Mouse (Mus musculus): ENCODE measurements around the gene Atf6. TPM values are rescaled to one million over a fixed set of nuclear protein-coding genes. Genes with fewer than 3 reads are reported as not detected.

The Atf6 gene
- polyA plus RNA-seq, 1 experiment from 2014 or later, result 6.9 TPM

DNA sequence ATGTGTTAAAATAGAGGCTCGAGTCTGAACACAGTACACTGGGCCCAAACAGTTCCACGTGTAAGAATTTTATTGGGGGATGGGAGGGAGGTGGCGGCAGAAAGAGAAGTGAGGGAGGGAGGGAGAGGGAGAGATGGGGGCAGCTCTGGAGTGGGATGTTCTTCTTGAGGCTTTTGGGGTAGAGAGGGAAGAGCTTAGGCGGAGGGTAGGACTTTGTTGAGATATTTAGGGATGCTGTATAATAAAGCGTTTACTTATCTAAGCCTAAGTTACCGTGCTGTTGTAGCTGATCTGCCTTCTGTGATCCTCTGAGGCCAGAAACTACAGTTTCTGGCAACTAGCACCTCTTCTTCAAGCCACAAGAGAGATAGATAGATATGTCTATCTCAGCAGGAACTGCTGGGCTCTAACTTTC is 18.5 kb upstream of the Atf6 start:
- Histone ChIP-seq H3K27ac (ENCODE audit: low read length) (no peak overlapping the region), H3K9ac (ENCODE audit: low read depth, low read length) (peak overlapping the region; percentile 34; the same call in 1 of the 2 replicates), H3K9me3 (replicated peaks; ENCODE audit: control insufficient read depth, low read length) (no peaks in the 10 kb centered on the region), H3K36me3 (ENCODE audit: control insufficient read depth, insufficient read depth) (no peaks in the 10 kb centered on the region), H3K27me3 (ENCODE audit: control insufficient read depth, insufficient read depth, low read depth, low read length) (no peaks in the 10 kb centered on the region), H3K4me1 (ENCODE audit: control insufficient read depth, low read depth, low read length) (peaks cover 12% of the 10 kb centered on the region), H3K4me3 (ENCODE audit: low read depth, low read length) (no peak overlapping the region), H3K4me2 (ENCODE audit: low read depth, low read length) (peak overlapping the region; percentile 27; the same call in 1 of the 2 replicates)
- 18% methylated on average over 6 of the region's 6 CpGs for WGBS (ENCODE audit: insufficient replicate concordance)
- ATAC-seq (ENCODE audit: low read depth), result no peak

DNA sequence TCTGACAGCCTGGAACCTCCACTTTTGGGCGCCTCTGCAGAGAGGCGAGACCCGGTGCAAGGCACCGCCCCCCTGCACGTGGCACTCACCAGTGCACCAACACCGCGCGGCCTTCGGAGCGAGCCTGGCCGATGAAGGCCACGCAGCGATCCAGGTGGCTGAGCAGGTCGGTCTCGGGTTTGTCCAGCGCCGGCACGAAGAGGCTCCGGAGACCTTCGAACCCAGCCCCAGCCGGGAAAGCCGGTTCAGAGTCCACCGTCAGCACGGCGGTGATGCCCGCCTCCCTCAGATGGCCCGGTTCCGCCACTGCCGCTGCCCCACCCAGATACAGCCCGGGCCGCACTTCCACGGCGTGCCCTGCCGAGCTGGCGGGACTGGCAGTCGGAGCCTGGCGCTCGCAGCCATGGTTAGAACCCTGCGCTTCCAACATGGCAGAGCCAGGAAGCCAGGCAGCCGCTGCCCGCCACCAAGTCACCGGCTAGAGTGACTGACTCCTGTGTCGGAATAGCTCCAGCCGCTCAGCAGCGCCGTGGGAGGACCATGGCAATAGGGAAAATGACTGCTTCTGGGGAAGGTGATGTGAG is 17.5 kb upstream of the Atf6 start, which contains the start of the genes Gm26620 and Dusp12:
Gene Gm26620 (plus strand): TSS at position 88 of the 584 bp plus-strand sequence.
Gene Dusp12 (minus strand): TSS at position 563 of the 584 bp plus-strand sequence.
- Histone ChIP-seq H3K4me1 (ENCODE audit: control insufficient read depth, low read depth, low read length) (peaks cover 12% of the 10 kb centered on the region), H3K27me3 (ENCODE audit: control insufficient read depth, insufficient read depth, low read depth, low read length) (no peaks in the 10 kb centered on the region), H3K27ac (ENCODE audit: low read length) (peak within 1 kb of the TSS; percentile 74), H3K4me3 (ENCODE audit: low read depth, low read length) (peak within 1 kb of the TSS; percentile 82), H3K9ac (ENCODE audit: low read depth, low read length) (peak within 1 kb of the TSS; percentile 77), H3K9me3 (replicated peaks; ENCODE audit: control insufficient read depth, low read length) (no peaks in the 10 kb centered on the region), H3K4me2 (ENCODE audit: low read depth, low read length) (peak within 1 kb of the TSS; percentile 86), H3K36me3 (ENCODE audit: control insufficient read depth, insufficient read depth) (peaks cover 2% of the 10 kb centered on the region; the same call in 1 of the 2 replicates)
- WGBS (ENCODE audit: insufficient replicate concordance), result under 1% methylated on average over 46 of the region's 46 CpGs
- peak; percentile 81 for ATAC-seq (ENCODE audit: low read depth)

DNA sequence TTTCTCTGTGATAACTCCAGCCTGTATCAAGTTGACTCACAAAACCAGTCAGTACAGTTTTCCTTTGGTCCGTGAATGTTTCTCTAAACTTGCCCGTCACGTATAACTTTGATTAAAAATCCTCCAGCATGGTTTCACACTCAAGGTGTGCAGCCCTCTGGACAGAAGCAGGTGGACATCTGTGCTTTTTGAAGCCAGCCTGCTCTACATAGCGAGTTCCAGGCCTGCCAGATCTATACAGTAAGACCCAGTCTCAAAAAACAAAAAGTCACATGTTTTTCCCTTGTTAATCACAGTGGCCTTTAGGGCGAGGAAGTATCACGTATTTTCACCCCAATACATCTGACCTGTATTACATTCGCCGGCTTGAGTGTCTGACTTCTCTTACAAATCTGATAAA is 16.8 kb upstream of the Atf6 start:
- no peaks in the 10 kb centered on the region for H3K27me3 ChIP-seq (ENCODE audit: control insufficient read depth, insufficient read depth, low read depth, low read length)
- peak overlapping the region; percentile 77 for H3K9ac ChIP-seq (ENCODE audit: low read depth, low read length)
- peaks cover 3% of the 10 kb centered on the region for H3K36me3 ChIP-seq (ENCODE audit: control insufficient read depth, insufficient read depth)
- peaks cover 12% of the 10 kb centered on the region for H3K4me1 ChIP-seq (ENCODE audit: control insufficient read depth, low read depth, low read length)
- peak overlapping the region; percentile 74 for H3K27ac ChIP-seq (ENCODE audit: low read length)
- 20% methylated on average over 8 of the region's 8 CpGs for WGBS (ENCODE audit: insufficient replicate concordance)
- peak overlapping the region; percentile 86 for H3K4me2 ChIP-seq (ENCODE audit: low read depth, low read length)
- H3K4me3 ChIP-seq (ENCODE audit: low read depth, low read length), result peak overlapping the region; percentile 82
- no peaks in the 10 kb centered on the region for H3K9me3 ChIP-seq (replicated peaks; ENCODE audit: control insufficient read depth, low read length)
- no peak for ATAC-seq (ENCODE audit: low read depth)

DNA sequence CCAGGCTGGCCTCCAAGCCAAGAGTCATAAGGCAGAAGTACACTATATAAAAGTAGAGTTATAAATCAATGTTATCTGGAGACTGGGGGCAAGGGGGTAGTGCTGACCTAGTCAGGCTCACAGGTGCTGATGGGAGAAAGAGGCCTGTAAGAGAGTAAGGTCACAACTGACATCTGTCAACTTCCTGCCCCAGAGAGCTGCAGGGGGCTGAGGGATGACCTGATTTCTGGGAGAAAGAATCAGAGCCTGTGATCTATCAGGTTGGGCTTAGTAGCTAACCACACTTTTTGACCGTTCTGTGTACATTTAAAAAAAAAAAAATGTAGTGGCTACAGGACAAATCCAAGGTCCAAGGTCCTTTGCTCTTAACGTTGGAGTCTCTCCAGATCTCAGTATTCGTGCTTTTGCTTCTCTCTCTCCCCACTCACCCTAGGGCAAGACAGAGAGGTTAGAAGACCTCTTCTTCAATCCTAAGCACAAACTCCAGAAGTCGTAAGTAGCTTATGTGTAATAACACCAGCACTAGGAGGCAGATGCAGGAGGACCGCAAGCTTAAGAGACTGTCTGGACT is 15.4 kb upstream of the Atf6 start:
- no peaks in the 10 kb centered on the region for H3K9me3 ChIP-seq (replicated peaks; ENCODE audit: control insufficient read depth, low read length)
- 66% methylated on average over 5 of the region's 5 CpGs for WGBS (ENCODE audit: insufficient replicate concordance)
- no peaks in the 10 kb centered on the region for H3K27me3 ChIP-seq (ENCODE audit: control insufficient read depth, insufficient read depth, low read depth, low read length)
- ATAC-seq (ENCODE audit: low read depth), result peak; percentile 50
- peak overlapping the region; percentile 82 for H3K4me3 ChIP-seq (ENCODE audit: low read depth, low read length)
- H3K9ac ChIP-seq (ENCODE audit: low read depth, low read length), result peak overlapping the region; percentile 31; the same call in 1 of the 2 replicates
- H3K4me1 ChIP-seq (ENCODE audit: control insufficient read depth, low read depth, low read length), result peaks cover 12% of the 10 kb centered on the region
- peaks cover 7% of the 10 kb centered on the region for H3K36me3 ChIP-seq (ENCODE audit: control insufficient read depth, insufficient read depth)
- H3K4me2 ChIP-seq (ENCODE audit: low read depth, low read length), result peak overlapping the region; percentile 86
- peak overlapping the region; percentile 73 for H3K27ac ChIP-seq (ENCODE audit: low read length)

DNA sequence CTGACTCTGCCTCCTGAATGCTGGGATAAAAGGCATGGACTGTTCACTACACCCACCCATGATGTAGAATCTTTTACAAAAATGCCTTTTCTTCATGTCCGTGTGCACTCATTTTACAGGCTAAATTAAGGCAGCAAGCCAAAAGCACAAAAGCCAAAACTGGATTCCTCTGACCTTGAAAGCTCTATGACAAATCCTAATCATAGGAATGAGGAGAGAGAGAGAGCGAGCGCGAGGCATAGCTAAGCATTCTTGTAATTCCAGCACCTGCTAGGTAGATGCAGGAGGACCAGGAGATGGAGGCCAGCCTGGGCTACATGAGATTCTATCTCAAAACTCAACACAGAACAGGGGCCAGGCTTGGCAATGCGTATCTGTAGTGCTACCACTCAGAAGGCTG is 9.3 kb upstream of the Atf6 start:
- Histone ChIP-seq H3K9ac (ENCODE audit: low read depth, low read length) (no peak overlapping the region), H3K4me1 (ENCODE audit: control insufficient read depth, low read depth, low read length) (no peaks in the 10 kb centered on the region; the same call in none of the 2 replicates), H3K27ac (ENCODE audit: low read length) (no peak overlapping the region), H3K36me3 (ENCODE audit: control insufficient read depth, insufficient read depth) (peaks cover 9% of the 10 kb centered on the region), H3K4me3 (ENCODE audit: low read depth, low read length) (no peak overlapping the region), H3K4me2 (ENCODE audit: low read depth, low read length) (no peak overlapping the region), H3K27me3 (ENCODE audit: control insufficient read depth, insufficient read depth, low read depth, low read length) (no peaks in the 10 kb centered on the region), H3K9me3 (replicated peaks; ENCODE audit: control insufficient read depth, low read length) (no peaks in the 10 kb centered on the region)
- WGBS (ENCODE audit: insufficient replicate concordance), result 82% methylated on average over 5 of the region's 5 CpGs
- no peak for ATAC-seq (ENCODE audit: low read depth)

DNA sequence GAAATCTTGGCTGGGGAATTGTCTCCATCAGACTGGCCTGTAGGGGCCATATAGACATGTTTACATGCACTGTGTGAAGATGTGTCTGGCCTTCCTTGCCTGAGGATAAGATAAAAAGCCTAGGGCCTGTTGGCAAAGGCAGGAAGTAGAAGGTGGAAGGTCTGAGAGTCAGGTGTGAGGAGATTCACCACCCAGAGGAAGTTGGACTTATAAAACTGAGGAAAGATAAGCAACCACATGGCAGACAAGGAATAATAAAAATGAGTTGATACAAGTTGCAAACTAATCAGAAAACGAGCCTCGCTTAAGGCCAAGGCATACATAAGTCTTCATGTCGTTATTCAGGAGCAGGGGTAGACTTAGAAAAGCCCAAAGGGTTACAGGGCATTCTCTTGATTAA is 8.1 kb upstream of the Atf6 start:
- Histone ChIP-seq H3K9ac (ENCODE audit: low read depth, low read length) (no peak overlapping the region), H3K9me3 (replicated peaks; ENCODE audit: control insufficient read depth, low read length) (no peaks in the 10 kb centered on the region), H3K27ac (ENCODE audit: low read length) (no peak overlapping the region), H3K27me3 (ENCODE audit: control insufficient read depth, insufficient read depth, low read depth, low read length) (no peaks in the 10 kb centered on the region), H3K36me3 (ENCODE audit: control insufficient read depth, insufficient read depth) (peaks cover 12% of the 10 kb centered on the region), H3K4me3 (ENCODE audit: low read depth, low read length) (no peak overlapping the region), H3K4me2 (ENCODE audit: low read depth, low read length) (no peak overlapping the region), H3K4me1 (ENCODE audit: control insufficient read depth, low read depth, low read length) (no peaks in the 10 kb centered on the region; the same call in none of the 2 replicates)
- ATAC-seq (ENCODE audit: low read depth), result no peak
- WGBS (ENCODE audit: insufficient replicate concordance), result 45% methylated on average over 3 of the region's 3 CpGs

DNA sequence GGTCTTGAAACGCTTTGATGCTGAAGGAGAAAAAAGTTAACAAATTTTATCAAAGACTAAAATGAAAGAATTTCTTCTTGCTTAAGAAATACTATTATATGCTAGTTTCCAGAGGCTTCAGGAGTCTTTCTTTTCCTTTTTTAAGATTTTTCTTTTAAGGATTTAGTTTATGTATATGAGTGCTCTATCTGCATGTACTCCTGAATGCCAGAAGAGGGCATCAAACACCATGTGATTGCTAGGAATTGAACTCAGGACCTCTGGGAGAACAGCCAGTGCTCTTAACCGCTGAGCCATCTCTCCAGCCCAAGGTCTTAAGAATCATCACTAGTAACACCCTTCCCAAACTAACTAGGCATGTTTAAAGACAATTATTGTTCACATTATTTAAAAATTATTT is 4.4 kb upstream of the Atf6 start:
- WGBS (ENCODE audit: insufficient replicate concordance), result 86% methylated on average over 2 of the region's 2 CpGs
- H3K27me3 ChIP-seq (ENCODE audit: control insufficient read depth, insufficient read depth, low read depth, low read length), result no peaks in the 10 kb centered on the region

DNA sequence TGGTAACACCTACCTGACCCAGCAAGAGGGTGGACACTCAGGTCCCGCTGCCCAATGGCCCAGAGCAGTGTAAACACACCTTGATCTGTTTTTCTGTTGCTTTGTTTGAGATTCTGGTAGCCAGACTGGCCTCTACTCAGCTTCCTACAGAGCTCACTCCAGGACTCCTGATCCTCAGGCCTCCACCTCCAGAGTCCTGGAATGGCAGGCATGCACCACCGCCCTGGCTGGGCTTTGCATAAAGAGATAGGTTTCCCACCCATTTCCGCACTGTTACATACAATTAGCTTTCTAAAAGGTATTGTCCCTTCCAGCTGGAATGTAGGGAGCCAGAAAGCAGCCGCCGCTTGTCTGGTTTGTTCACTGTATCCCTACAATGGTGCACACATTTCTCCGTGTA is 3.8 kb upstream of the Atf6 start:
- no peak for ATAC-seq (ENCODE audit: low read depth)
- Histone ChIP-seq H3K4me1 (ENCODE audit: control insufficient read depth, low read depth, low read length) (peaks cover 7% of the 10 kb centered on the region), H3K9ac (ENCODE audit: low read depth, low read length) (no peak overlapping the region), H3K4me3 (ENCODE audit: low read depth, low read length) (no peak overlapping the region), H3K9me3 (replicated peaks; ENCODE audit: control insufficient read depth, low read length) (no peaks in the 10 kb centered on the region), H3K27ac (ENCODE audit: low read length) (no peak overlapping the region), H3K27me3 (ENCODE audit: control insufficient read depth, insufficient read depth, low read depth, low read length) (no peaks in the 10 kb centered on the region), H3K36me3 (ENCODE audit: control insufficient read depth, insufficient read depth) (peaks cover 5% of the 10 kb centered on the region; the same call in 1 of the 2 replicates), H3K4me2 (ENCODE audit: low read depth, low read length) (no peak overlapping the region)
- WGBS (ENCODE audit: insufficient replicate concordance), result 79% methylated on average over 6 of the region's 6 CpGs

More for the DNA sequence above, 4.4 kb upstream of the Atf6 start:
- Histone ChIP-seq H3K9me3 (replicated peaks; ENCODE audit: control insufficient read depth, low read length) (no peaks in the 10 kb centered on the region), H3K9ac (ENCODE audit: low read depth, low read length) (no peak overlapping the region), H3K4me1 (ENCODE audit: control insufficient read depth, low read depth, low read length) (peaks cover 4% of the 10 kb centered on the region), H3K4me3 (ENCODE audit: low read depth, low read length) (no peak overlapping the region), H3K4me2 (ENCODE audit: low read depth, low read length) (no peak overlapping the region), H3K36me3 (ENCODE audit: control insufficient read depth, insufficient read depth) (peaks cover 5% of the 10 kb centered on the region; the same call in 1 of the 2 replicates), H3K27ac (ENCODE audit: low read length) (no peak overlapping the region)
- ATAC-seq (ENCODE audit: low read depth), result no peak

DNA sequence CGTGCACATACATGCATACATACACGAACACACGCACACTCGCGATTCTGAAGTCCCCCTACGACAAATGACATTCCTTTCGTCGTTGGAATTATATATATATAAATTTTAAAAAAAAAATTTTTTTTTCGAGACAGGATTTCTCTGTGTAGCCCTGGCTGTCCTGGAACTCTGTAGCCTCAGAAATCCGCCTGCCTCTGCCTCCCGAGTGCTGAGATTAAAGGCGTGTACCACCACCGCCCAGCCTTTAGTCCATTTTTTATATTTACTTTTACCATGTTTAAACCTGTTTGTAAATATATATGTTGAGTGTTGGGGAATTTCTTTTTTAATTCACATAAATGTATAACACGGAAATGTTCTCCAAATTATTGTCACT is 1.3 kb upstream of the Atf6 start:
- Histone ChIP-seq H3K4me1 (ENCODE audit: control insufficient read depth, low read depth, low read length) (peaks cover 12% of the 10 kb centered on the region), H3K27me3 (ENCODE audit: control insufficient read depth, insufficient read depth, low read depth, low read length) (no peaks in the 10 kb centered on the region), H3K27ac (ENCODE audit: low read length) (peak overlapping the region; percentile 4; the same call in 1 of the 2 replicates), H3K36me3 (ENCODE audit: control insufficient read depth, insufficient read depth) (peaks cover 2% of the 10 kb centered on the region; the same call in 1 of the 2 replicates), H3K4me2 (ENCODE audit: low read depth, low read length) (peak overlapping the region; percentile 86), H3K4me3 (ENCODE audit: low read depth, low read length) (peak overlapping the region; percentile 67), H3K9me3 (replicated peaks; ENCODE audit: control insufficient read depth, low read length) (no peaks in the 10 kb centered on the region), H3K9ac (ENCODE audit: low read depth, low read length) (peak overlapping the region; percentile 44)
- WGBS (ENCODE audit: insufficient replicate concordance), result 12% methylated on average over 14 of the region's 14 CpGs
- no peak for ATAC-seq (ENCODE audit: low read depth)

Measured in liver, embryonic 16.5 days (tissue).